Mouse (Mus musculus) thymus, postnatal 14 days (tissue): ENCODE data around the gene Rpl37a.

ENCODE experiments used
- DNase-seq: peaks from one replicate; pipeline ENCODE4 v3.0.0; 2021

Gene Rpl37a

DNA sequence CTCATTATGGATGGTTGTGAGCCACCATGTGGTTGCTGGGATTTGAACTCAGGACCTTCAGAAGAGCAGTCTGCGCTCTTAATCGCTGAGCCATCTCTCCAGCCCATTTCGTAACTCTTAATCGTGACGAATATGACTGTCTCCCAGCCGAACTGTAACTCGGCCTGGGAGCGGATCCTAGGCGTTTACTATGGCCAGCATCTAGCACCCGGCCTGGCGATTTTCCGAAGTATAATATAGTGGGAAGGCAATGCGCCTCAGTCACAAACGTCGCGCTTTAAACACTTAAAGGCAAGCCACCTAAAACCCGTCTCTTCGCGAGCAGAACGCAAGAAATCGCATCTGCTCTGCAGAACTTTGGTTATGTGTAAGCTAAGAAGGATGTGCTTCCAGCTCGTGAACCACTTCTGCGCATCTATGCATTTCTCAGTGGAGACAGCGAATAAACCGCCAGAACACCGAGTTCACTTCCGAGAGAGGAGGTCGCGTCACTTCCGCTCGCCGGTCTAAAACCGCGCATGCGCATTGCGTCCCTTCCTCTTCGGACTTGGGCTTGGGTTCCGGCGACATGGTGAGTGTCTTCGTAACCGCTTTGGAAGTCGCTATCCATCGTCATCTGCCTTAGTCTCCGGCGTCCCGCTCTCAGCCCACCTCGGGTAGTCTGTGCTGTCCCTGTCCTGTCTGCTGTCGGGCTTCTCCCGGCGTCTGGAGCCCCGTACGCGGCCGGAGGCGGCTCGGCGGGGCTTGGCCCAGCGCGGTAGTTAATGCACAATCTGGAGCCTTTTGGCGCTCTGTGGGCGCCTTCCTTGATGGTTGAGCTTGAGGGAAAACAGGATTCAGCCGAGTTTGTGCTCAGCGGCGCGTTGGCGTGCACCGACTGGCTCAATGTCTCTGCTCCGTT is at the start of gene Rpl37a:
Gene Rpl37a (plus strand): TSS at position 538 of the 901 bp plus-strand sequence.
- DNase-seq = peak; percentile 94

DNA sequence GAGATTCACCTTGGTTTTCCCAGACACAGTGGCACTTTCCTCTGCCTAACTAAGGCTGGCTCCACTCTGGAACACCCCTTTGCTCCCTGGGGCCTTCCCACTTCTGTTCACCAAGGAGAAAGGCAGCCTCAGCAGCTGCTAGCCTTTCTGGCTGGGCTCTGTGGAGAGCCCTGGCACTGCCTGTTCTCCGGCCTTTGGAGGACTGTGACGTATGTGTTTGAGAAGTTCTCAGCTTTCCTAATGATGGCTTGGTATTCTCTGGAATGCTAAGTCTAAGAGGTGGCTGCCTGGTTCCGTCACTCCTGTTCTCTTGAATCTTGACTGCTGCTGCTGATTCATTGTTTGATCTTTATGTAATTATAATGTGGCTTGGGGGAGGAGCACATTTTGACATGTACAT is 38.0 kb upstream of the Rpl37a start:
- no peak for DNase-seq

DNA sequence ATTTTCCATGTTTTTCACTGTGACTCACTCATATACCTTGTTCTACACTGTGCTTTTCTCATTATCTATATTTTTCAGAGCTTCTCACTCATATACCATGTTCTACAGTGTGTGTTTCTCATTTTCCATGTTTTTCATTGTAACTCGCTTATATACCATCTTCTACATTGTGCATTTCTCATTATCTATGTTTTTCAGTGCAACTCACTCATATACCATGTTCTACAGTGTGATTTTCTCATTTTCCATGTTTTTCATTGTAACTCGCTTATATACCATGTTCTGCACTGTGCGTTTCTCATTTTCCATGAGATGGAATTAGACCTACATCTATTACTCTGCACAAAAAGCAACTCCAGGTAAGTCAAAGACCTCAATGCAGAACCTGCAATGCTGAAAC is 14.8 kb upstream of the Rpl37a start:
- no peak for DNase-seq

DNA sequence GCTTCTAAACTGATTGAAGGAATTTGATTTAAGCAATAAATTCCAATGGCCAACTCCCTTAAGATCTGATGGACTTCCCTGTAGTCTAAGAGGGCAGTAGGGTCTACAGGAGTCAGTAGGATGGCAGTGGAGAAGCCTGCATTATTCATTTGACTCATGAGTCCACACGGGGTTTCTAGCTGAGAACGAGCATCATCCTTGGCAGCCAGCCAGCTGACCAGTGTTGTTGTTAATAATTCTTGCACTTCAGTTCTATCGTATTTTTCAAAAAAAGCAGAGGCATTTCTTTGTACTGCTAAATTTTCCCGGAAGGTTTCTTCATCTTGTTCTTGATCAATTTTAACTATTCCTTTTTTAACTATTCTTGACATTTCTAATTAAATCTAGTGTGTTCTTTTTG is 12.4 kb upstream of the Rpl37a start:
- no peak for DNase-seq

DNA sequence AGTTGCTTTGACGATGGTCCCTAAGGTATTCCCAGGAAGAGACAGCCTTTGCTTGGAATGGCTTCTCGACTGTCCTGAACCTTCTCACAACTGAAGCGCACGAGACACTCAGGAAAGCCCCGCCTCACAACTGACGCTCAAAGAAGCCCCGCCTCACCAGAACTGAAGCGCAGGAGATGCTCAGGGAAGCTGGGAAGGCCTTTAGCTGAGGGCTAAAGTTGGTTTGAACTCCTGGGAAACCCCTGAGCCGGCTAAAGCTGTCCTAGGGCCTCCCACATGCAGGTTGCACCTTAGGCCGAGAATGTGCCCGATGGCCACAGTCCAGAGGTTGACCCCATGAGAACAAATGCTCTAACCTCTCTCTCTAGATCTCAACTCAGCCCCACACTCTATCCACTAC is 10.6 kb upstream of the Rpl37a start, which contains the start of gene Ankar:
Gene Ankar (minus strand): TSS at position 101 of the 400 bp plus-strand sequence.
- DNase-seq = no peak

DNA sequence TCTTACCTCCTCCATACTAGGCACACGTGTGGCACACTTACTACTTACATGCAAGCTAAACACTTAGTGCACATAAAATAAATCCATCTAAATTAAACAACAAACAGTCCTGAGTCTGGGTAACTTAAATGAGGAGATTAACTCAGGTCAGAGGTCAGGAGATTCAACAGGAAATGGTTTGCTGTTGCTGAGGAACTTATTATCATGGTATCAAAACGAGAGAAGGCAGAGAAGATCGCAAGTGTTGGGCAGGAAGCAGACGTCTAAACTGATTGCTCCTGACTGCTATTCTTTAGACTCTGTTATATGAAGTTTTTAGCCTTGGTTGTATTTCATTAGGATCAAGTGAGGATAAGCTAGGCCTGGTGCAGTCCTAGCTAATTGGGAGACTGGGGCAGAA is 3.6 kb upstream of the Rpl37a start:
- DNase-seq = no peak

DNA sequence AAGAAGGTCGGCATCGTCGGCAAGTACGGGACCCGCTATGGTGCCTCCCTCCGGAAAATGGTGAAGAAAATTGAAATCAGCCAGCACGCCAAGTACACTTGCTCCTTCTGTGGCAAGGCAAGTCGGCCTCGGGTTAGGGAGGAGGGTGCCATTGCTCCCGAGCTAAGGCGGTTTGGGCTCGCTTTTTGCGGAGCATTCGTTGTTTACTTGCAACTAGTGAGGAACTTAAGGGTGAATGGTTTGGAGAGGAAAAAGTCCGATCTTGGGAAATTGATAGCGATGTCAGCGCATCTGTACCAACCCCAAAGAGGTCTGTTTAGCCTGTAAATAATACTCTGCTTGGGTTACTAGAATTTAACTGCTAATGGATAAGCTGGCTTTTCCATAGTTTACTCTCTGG is 594 bp downstream of the Rpl37a start:
- DNase-seq = no peak

DNA sequence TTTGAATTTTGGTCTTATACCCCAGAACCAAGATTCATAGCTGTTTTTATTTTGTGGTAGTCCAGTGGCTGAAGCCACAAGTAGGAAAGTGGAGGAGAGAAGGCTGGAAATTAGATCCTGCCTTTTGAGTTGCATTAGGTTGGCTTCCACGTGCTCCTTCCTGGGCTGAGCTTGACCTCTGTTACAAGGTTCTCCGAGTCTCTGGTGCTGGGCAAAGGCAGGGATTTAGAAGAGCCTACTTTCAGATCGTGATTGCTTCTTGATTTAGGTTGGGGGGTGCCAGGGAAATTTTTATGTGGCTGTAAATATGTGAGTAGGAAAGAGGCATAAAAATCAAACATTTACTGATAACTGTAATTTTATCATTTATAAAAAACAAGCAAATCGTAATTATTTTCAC is 3.5 kb downstream of the Rpl37a start:
- DNase-seq = no peak

DNA sequence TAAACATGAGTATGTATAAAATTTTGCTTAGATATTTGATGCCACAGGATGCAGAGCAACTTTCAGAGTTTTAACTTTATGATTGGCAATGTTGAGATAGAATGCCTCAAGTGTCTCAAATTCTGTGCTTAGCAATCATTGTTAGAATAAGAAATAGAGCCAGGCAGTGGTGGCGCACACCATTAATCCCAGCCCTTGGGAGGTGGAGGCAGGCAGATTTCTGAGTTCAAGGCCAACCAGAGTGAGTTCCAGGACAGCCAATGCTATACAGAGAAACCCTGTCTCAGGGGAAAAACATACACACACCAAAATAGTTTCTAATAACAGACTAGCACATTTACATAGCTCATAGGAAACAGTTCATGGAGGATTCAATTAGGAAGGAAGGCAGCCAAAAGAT is 4.0 kb downstream of the Rpl37a start:
- DNase-seq = no peak

DNA sequence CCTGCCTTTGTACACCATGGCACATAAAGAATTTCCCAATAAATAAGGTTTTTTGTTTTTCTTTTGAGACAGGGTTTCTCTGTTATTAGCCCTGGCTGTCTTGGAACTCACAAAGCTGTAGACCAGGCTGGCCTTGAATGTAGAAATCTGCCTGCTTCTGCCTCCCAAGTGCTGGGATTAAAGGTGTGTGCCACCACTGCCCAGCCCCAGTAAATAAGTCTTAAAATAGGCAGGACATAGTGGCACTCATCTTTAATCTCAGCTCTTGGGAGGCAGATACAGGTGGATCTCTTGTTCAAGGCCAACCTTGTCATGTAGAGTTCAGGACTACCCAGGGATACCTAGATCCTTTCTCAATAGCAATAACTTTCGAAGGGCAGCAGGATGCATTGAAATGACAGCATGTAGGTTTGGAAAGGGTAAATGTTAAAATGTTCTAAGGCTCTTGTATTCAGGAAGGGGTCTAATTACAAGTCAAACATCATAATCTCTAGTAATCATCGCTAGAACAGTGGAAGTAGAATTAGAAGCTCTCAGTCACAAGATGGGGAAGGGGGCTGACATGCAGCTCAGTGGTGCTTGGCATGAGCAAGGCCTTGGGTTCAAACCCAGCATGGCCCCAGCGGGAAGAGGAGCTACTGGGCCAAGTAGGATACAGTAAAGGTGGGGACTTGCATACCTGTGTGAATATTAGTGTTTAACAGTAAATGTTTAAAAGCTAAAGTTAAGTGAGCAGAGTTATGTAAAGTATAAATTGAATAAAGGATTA is 4.7 kb downstream of the Rpl37a start:
- DNase-seq = no peak

DNA sequence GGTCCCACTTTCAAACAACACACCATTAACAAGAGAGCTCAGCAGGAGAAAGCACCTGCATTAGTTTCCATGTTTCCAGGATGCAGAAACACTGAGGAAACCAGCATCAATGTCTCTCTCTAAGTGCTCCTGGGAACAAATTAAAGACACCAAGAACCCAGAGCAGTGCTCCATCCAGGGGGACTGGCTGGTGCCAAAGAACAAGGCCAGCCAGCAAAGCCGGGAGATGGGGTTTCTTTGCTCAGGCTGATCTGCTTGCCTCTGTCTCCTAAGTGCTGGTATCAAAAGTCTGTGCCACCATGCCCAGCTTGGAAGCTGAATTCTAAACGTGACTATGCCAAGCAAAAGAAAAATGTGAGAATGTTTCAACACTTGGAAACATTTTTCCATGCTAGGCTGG is 5.3 kb downstream of the Rpl37a start:
- DNase-seq = no peak

DNA sequence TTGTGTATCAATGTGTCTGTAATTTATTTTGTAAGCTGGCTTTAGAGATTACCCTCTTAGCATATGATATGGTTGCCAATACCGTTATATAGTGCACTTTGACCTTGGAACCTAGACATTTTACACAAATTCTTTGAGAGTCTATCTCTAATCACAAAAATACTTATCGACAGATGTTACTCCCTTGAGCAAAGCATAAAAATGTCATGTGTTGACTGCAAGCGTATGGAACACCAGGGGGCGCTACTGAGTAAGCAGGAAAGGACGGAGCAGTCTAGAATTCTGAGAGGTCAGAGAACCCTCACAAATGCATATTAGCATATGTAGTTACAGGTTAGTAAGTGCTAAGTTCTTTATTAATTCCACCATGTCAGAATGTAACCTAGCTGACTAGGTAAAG is 5.8 kb downstream of the Rpl37a start:
- peak; percentile 76 for DNase-seq

DNA sequence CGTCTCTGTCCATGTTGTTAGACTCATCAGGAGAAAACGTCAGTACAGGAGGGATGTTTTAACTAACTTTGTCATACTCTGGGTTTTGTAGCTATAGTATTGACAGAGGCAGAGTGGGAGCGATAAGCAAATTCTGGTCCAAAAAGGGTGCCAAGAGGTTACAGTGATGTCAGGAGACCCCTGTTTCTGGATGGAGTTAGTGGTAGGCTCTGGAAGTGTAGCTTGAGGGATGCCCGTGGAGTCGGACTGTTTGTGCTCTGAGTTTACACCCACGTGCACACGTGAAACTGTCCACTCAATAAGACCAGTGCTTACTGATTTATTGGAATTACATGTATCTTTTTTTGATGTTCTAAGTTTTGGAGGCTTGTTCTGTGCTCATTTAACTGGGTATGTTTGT is 6.5 kb downstream of the Rpl37a start:
- DNase-seq = no peak

DNA sequence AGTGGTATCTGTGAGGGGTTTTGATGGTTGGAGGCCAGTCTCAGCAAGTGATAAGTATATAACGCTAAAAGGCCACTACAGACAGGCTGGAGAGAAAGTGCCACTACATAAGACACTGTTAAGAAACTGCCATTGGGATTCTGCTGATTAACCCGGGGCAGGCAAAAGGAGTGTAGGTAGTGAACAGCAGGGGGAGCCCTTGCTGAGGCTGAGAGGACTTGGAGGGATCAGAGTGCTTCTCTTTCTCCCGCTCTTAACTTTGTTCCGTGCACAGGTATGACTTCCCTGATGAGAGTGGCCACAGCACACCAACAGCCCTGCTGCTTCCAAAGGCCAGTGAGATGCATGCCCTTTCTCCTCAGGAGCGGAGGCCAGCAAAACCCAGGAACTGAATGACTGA is 7.8 kb downstream of the Rpl37a start:
- peak; percentile 57 for DNase-seq

DNA sequence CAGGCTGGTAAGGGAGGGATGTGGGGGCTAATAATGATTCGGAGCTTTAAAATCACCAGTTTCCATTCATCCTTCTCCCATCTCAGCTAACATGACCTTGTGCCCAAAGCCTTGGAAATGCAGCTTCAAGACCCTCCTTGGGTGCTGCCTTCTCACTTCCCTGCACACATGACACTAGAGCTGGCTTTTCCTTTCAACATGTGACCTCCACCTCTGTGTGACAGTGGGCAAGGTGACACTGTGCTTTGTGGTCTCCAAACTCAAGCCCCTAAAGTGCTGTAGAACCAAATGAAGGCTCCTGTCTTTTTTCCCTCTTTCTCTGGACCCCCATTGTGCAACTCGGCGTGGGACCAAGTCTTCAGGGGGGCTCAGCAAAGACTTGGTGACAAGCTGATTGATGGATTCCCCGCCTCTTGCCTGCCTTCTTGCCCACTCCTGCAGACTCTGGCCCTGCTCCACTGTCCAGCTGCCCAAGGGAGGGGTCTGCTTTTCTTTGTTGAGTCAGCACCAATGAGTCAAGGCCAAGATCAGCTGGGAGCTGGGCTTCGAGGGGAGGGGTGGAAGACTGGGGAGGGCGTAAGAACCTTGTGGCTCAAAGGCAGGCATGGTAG is 9.1 kb downstream of the Rpl37a start:
- no peak for DNase-seq

DNA sequence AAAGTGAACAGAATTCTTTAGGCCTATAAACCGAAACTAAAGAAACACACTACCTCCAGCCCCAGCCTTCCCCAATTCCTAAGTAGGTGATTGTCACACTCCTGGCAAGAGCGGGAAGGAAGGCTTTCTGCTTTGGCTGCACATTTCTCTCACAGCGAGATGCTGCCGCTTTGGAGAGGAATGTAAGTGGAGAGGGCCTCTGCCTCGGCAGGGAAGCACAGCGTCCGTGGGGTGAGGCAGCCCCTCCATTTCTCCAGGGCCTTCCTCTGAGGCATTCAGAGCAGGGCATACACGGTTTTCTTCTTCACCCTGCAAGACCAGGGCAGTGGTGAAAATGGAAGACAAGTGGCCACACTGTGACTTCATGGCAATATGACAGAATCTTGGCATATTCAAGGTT is 11.6 kb downstream of the Rpl37a start:
- DNase-seq = no peak

DNA sequence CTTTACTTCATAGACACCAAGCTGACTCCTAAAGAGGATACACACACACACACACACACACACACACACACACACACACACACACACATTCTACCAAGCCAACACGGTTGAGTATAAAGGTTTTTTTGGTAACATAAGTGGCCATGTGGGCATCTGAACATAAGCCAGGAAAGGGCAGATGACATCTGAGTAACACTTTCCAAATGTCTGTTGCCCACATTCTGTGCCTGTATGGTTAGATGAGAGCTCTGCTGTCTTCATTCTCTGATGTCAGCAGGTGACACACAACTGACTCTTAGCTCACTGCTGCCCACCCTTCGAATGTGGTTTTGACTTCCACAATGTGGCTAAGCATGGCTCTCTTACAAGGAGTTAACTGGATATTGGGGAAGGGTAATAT is 13.3 kb downstream of the Rpl37a start:
- no peak for DNase-seq

DNA sequence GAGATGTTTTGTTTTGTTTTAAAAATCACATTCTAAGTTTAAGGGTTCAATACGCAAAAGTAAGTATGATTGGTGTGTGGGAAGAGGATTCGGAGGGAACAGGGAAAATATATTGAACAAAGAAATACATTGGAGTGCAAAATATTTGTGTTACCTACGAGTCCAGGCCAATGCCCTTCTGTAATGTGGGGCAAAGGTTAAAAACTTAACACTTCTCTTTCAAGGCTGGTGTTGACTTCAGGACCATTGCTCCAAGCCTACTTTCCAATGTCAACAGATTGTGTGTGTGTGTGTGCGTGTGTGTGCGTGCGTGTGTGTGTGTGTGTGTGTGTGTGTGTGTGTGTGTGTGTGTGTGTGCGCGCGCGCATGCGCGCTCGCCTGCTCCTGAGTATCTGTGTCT is 14.9 kb downstream of the Rpl37a start:
- DNase-seq = no peak

DNA sequence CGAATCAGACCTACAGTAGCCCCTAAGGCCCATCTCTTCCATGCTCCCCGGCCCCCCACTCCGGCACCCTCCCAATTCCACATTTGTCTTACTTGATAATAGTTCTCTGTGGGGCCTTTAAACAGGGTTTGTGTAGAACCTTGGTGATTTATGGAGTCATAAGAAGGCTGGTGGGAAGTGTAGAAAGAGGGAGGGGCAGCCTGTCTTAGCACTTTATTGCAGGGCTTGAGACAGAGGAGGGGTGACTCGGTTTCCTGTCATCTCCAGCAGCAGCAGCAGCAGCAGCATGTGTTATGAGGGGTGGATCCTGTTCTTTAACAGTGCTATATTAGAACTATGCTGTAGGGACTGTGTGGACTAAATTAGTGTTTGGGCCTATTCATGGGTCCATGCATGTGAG is 17.7 kb downstream of the Rpl37a start:
- DNase-seq = no peak

DNA sequence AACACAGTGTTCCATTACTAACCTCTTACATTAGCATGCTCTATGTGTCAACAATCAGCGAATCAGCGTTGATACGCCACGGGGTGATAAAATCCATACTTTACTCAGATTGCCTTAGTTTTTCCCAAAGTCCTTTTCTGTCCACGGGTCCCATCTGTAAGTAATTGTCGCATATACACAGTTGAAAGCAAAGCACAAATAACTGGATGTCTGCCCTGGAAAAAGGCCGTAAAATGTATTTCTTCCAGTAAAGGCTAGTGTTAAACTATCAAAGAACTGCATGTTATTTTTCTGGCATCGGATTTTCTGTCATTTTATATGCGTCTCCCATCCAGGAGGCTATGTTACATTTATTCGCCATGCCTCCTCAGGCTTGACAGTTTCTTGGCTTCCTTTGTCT is 19.0 kb downstream of the Rpl37a start:
- no peak for DNase-seq

DNA sequence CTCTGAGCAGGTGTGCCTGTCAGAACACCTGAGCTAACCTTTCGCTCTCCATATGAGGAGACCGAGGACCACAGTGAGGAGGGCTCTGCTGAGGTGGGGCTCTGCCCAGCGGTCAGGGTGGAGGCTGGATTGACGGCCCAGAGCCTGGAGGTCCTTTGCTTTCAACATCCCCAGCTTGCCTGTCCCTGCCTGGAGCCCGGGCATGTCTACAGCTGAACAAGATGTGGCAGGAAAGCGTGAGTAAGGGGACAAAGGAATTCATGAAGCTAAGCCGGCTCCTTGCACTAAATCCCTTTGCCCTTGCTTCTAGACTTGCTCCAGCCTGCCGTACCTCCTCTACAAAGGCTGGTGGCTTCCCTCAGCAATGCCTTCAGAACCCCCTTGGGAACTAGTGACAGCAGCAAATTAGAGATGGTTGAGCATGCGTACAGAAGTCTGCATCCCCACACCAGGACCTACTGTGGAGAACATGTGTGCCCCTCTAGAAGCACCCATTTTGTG is 22.2 kb downstream of the Rpl37a start:
- no peak for DNase-seq

DNA sequence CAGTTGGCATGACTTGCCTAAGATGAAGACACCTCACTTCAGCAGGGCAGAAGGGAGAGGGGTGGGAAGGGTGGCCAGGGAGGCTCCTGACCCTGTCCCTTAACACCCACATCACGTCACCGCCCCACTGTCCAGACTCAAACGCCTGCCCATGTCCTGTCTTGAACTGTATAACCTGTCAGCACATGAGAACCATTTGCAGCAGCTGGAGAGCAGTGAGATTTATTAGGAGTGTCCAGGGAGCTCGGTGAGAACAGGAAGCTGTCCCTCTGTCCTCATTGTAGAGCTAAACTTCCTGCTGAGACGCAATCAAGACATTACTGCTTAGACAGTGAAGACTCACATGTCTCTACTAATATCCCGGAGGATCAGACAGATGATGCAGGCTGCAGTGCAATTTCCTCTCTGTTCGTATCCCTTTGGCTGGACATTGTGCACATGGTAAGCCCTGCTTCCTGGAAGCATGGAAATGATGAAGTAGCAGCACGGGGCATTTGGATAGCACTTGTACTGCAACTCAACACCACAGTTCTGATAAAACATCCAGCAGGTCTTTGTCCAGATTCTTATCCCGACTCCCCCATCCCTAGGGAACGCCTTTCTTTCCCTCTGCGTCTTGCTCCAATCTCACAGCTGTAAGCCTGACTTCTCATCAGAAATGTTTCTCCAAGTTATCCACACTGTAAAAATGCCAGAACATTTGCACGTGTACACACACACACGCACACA is 25.5 kb downstream of the Rpl37a start:
- no peak for DNase-seq
